In genomic region chr3:88502031-88502571, GRCm38 (mm10) we compare ENCODE assay signal across 8 mouse cellular contexts. TPM values are rescaled to one million over a fixed set of nuclear protein-coding genes. Genes with fewer than 3 reads are reported as not detected.
DNase-seq lines count a peak whose midpoint lies in the region; ATAC-seq and TF ChIP-seq lines count a peak whose summit lies in the region.
"Had no signal": no experiment of that assay in that cellular context is flagged by ENCODE, and none has a peak within 500 bp of the region (broad histone marks: within the 10 kb centered on the region; RNA-seq: fewer than 3 reads in every experiment).

No protein-coding gene starts in this region.

- H3K9ac ChIP-seq in CH12.LX (ENCODE audit: insufficient read depth, low read depth), result peak overlapping the region; percentile 64
- peak overlapping the region; percentile 76 for H3K9ac ChIP-seq in MEL (ENCODE audit: control insufficient read depth, low read depth, low read length, poor library complexity, severe bottlenecking)
- peak overlapping the region; percentile 74 for H3K9ac ChIP-seq in forebrain, embryonic 15.5 days (replicated peaks)
- H3K9ac ChIP-seq in lung, postnatal 0 days (replicated peaks; ENCODE audit: low read depth), result peak overlapping the region; percentile 87

- peaks cover 9 to 58% of the 10 kb centered on the region in 2 experiments for H3K4me1 ChIP-seq in CH12.LX (ENCODE audit: control insufficient read depth in 1 of 2, insufficient read depth in 2 of 2)
- H3K4me1 ChIP-seq in MEL (ENCODE audit: control insufficient read depth in 1 of 2, insufficient read depth in 2 of 2, low read length in 2 of 2), result peaks cover 9 to 40% of the 10 kb centered on the region in 2 experiments
- peaks cover 18% of the 10 kb centered on the region for H3K4me1 ChIP-seq in forebrain, embryonic 15.5 days
- H3K4me1 ChIP-seq in kidney, adult 2 months (ENCODE audit: control insufficient read depth, insufficient read depth, low read length), result peaks cover 34% of the 10 kb centered on the region
- H3K4me1 ChIP-seq in lung, postnatal 0 days (ENCODE audit: insufficient read depth, low read depth, low read length), result peaks cover 13% of the 10 kb centered on the region; the same call in 1 of the 2 replicates

- in situ Hi-C loops in CH12.LX (cut with MboI; ENCODE audit: low pct_ligation_motif_present, low pct_unique_long_range_greater_than_20kb, low sequenced_read_pairs), result no loop called here

- TF ChIP-seq EP300 in CH12.LX (IDR thresholded peaks at IDR 0.05; ENCODE audit: low read length), result no peak
- TF ChIP-seq EP300 in MEL (IDR thresholded peaks at IDR 0.05; ENCODE audit: low read depth in 1 of 2, low read length in 2 of 2), result no peak
- no peak for TF ChIP-seq EP300 in lung, postnatal 0 days (IDR thresholded peaks at IDR 0.05)

- TF ChIP-seq RAD21 in CH12.LX (IDR thresholded peaks at IDR 0.05; ENCODE audit: low read depth, low read length) (no peak), MEL (IDR thresholded peaks at IDR 0.05; ENCODE audit: low read depth, low read length) (no peak)

- H3K9me3 ChIP-seq in CH12.LX (replicated peaks; ENCODE audit: low read length) (no peaks in the 10 kb centered on the region), MEL (replicated peaks; ENCODE audit: insufficient read depth, low read length) (no peaks in the 10 kb centered on the region)
- H3K9me3 ChIP-seq in forebrain, embryonic 15.5 days, result no peaks in the 10 kb centered on the region
- H3K9me3 ChIP-seq in lung, postnatal 0 days (ENCODE audit: low read length), result no peaks in the 10 kb centered on the region

- no peak for TF ChIP-seq POLR2A in CH12.LX (IDR thresholded peaks at IDR 0.05; ENCODE audit: low read depth, low read length)
- no peak for TF ChIP-seq POLR2A in MEL (IDR thresholded peaks at IDR 0.05; ENCODE audit: control insufficient read depth in 1 of 2, insufficient read depth in 1 of 2, low read depth in 1 of 2, low read length in 2 of 2, poor library complexity in 1 of 2)
- TF ChIP-seq POLR2A in kidney, adult 2 months (IDR thresholded peaks at IDR 0.05; ENCODE audit: low read depth, low read length), result no peak

- peaks cover 10% of the 10 kb centered on the region for H3K27me3 ChIP-seq in CH12.LX (replicated peaks)
- H3K27me3 ChIP-seq in MEL (ENCODE audit: control insufficient read depth in 1 of 2, insufficient read depth in 2 of 2, low read length in 2 of 2), result no peaks in the 10 kb centered on the region
- no peaks in the 10 kb centered on the region for H3K27me3 ChIP-seq in forebrain, embryonic 15.5 days
- no peaks in the 10 kb centered on the region for H3K27me3 ChIP-seq in kidney, adult 2 months (replicated peaks; ENCODE audit: control insufficient read depth, insufficient read depth, low read length)
- H3K27me3 ChIP-seq in lung, postnatal 0 days (replicated peaks; ENCODE audit: insufficient read depth, low read length), result no peaks in the 10 kb centered on the region

- no peak overlapping the region for H3K27ac ChIP-seq in CH12.LX (ENCODE audit: insufficient read depth, low read depth)
- peak overlapping the region; percentile 95 for H3K27ac ChIP-seq in MEL (ENCODE audit: control insufficient read depth, low read depth, low read length)
- H3K27ac ChIP-seq in forebrain, embryonic 15.5 days (replicated peaks), result no peak overlapping the region
- peak overlapping the region; percentile 81 for H3K27ac ChIP-seq in kidney, adult 2 months (ENCODE audit: insufficient read depth, low read depth, low read length)
- H3K27ac ChIP-seq in lung, postnatal 0 days (ENCODE audit: low read length), result peak overlapping the region; percentile 92

- no peak for ATAC-seq in forebrain, embryonic 15.5 days (replicated peaks)
- ATAC-seq in lung, postnatal 0 days, result no peak
- no peak for ATAC-seq in activated CD4-positive, CD25-positive, alpha-beta regulatory T cell, adult 4 months

- H3K79me2 ChIP-seq in CH12.LX (replicated peaks; ENCODE audit: control insufficient read depth, extremely low read depth, insufficient read depth, poor library complexity, severe bottlenecking), result no peaks in the 10 kb centered on the region; the same call in 1 of the 2 replicates
- H3K79me2 ChIP-seq in MEL (ENCODE audit: control insufficient read depth, insufficient read depth, low read length, poor library complexity), result peaks cover 37% of the 10 kb centered on the region

- H3K4me3 ChIP-seq in CH12.LX (replicated peaks in 1 of 3; ENCODE audit: low read depth in 2 of 3, low read length in 2 of 3, poor library complexity in 1 of 3) (peak overlapping the region; percentile 62 to 87 (median 87)), MEL (ENCODE audit: control insufficient read depth in 1 of 2, insufficient read depth in 1 of 2, low read depth in 2 of 2, low read length in 2 of 2) (peak overlapping the region; percentile 82 to 88)
- peak overlapping the region; percentile 72 for H3K4me3 ChIP-seq in forebrain, embryonic 15.5 days
- H3K4me3 ChIP-seq in kidney, adult 2 months (ENCODE audit: insufficient read depth, low read depth, low read length), result peak overlapping the region; percentile 87
- H3K4me3 ChIP-seq in lung, postnatal 0 days (ENCODE audit: low read depth, low read length), result peak overlapping the region; percentile 93

- WGBS in forebrain, embryonic 15.5 days, result 23% methylated on average over 11 of the region's 11 CpGs
- WGBS in kidney, adult 2 months, result 10% methylated on average over 11 of the region's 11 CpGs
- WGBS in lung, postnatal 0 days, result 18% methylated on average over 11 of the region's 11 CpGs

- H3K4me2 ChIP-seq in CH12.LX (ENCODE audit: insufficient read depth, low read depth, poor library complexity, severe bottlenecking), result peak overlapping the region; percentile 79
- H3K4me2 ChIP-seq in forebrain, embryonic 15.5 days (replicated peaks), result peak overlapping the region; percentile 99
- peak overlapping the region; percentile 88 for H3K4me2 ChIP-seq in lung, postnatal 0 days (replicated peaks; ENCODE audit: low read depth, low read length)

- TF ChIP-seq CTCF in CH12.LX (conservative IDR thresholded peaks at IDR 0.05 in 1 of 2, IDR thresholded peaks at IDR 0.05 in 1 of 2; ENCODE audit: low read depth in 2 of 2, low read length in 2 of 2), result no peak
- no peak for TF ChIP-seq CTCF in MEL (IDR thresholded peaks at IDR 0.05 in 2 of 3, conservative IDR thresholded peaks at IDR 0.05 in 1 of 3; ENCODE audit: control insufficient read depth in 1 of 3, insufficient read depth in 1 of 3, low read depth in 2 of 3, low read length in 3 of 3, poor library complexity in 1 of 3, severe bottlenecking in 1 of 3)
- no peak for TF ChIP-seq CTCF in kidney, adult 2 months (conservative IDR thresholded peaks at IDR 0.05; ENCODE audit: insufficient read depth, insufficient read length, low read depth, low read length)
- TF ChIP-seq CTCF in lung, postnatal 0 days (IDR thresholded peaks at IDR 0.05), result no peak

- H3K36me3 ChIP-seq in CH12.LX (replicated peaks in 1 of 2; ENCODE audit: control insufficient read depth in 1 of 2, insufficient read depth in 1 of 2, low read length in 1 of 2) (peaks cover 0 to 12% of the 10 kb centered on the region in 2 experiments), MEL (ENCODE audit: control insufficient read depth in 1 of 2, insufficient read depth in 2 of 2, low read length in 2 of 2) (peaks cover 2 to 33% of the 10 kb centered on the region in 2 experiments; a peak in 3 of 4 replicates)
- no peaks in the 10 kb centered on the region for H3K36me3 ChIP-seq in forebrain, embryonic 15.5 days
- H3K36me3 ChIP-seq in kidney, adult 2 months (ENCODE audit: control insufficient read depth, insufficient read depth, low read length), result no peaks in the 10 kb centered on the region
- H3K36me3 ChIP-seq in lung, postnatal 0 days (ENCODE audit: insufficient read depth, low read length), result no peaks in the 10 kb centered on the region

- DNase-seq in CH12.LX (ENCODE audit: extremely low read depth) (no peak), MEL (ENCODE audit: low read depth, low spot score) (peak; percentile 69)
- DNase-seq in kidney, adult 2 months, result peak; percentile 69
- DNase-seq in lung, postnatal 0 days (ENCODE audit: low spot score), result peak; percentile 64
- no peak for DNase-seq in T-cell, adult 2 months (ENCODE audit: low spot score)

- dilution Hi-C loops in CH12.LX (cut with MboI; ENCODE audit: extremely low pct_ligation_motif_present, extremely low pct_unique_long_range_greater_than_20kb, low sequenced_read_pairs), result no loop called here

RNA-seq across cellular contexts. Expression of gene Lmna, which starts 7.7 kb away (rescaled TPM):
- total RNA-seq in CH12.LX (2012; rRNA removed), result 60.7 and 67.7 TPM in 2 replicates
- 16.1 and 19.8 TPM in 2 replicates for total RNA-seq in CH12.LX (2014; rRNA removed)
- 17.2 and 21.5 TPM in 2 replicates for polyA plus RNA-seq in CH12.LX (2012; ENCODE audit: insufficient read length, low read depth)
- total RNA-seq in MEL (2012; rRNA removed), result 388 and 394 TPM in 2 replicates
- polyA plus RNA-seq in MEL (2012; ENCODE audit: insufficient read depth in 1 of 2, insufficient read length in 2 of 2, low read depth in 1 of 2, low replicate concordance in 2 of 2, missing spikeins in 1 of 2), result 100 to 1,000 TPM; 128 to 302 TPM
- 23.4 and 27.5 TPM in 2 replicates for polyA plus RNA-seq in forebrain, embryonic 15.5 days (2015; fragmentation: Nextera tagmentation; extraction: Ambion mirVana)
- 55.2 and 73.2 TPM in 2 replicates for polyA plus RNA-seq in kidney, adult 2 months (2012; rRNA removed)
- polyA plus RNA-seq in lung, postnatal 0 days (2015; fragmentation: Nextera tagmentation; extraction: Ambion mirVana), result 185 and 216 TPM in 2 replicates
- polyA plus RNA-seq in activated CD4-positive, CD25-positive, alpha-beta regulatory T cell, adult 4 months (2017; shearing (Covaris generic)), result 1 to 10 TPM; 4.6 to 6.4 TPM

RNA-seq across cellular contexts. Expression of gene Mex3a, which starts 30.1 kb away (rescaled TPM):
- total RNA-seq in CH12.LX (2012; rRNA removed) (3.4 and 4.9 TPM in 2 replicates), CH12.LX (2014; rRNA removed) (0.86 and 1.1 TPM in 2 replicates), MEL (2012; rRNA removed) (4.3 and 5.5 TPM in 2 replicates)
- polyA plus RNA-seq in CH12.LX (2012; ENCODE audit: insufficient read length, low read depth) (2.0 and 2.5 TPM in 2 replicates), MEL (2012; ENCODE audit: insufficient read depth in 1 of 2, insufficient read length in 2 of 2, low read depth in 1 of 2, low replicate concordance in 2 of 2, missing spikeins in 1 of 2) (10 to 100 TPM in 1 of 2 experiments, not detected in 1; 10.1 TPM)
- 50.6 and 55.6 TPM in 2 replicates for polyA plus RNA-seq in forebrain, embryonic 15.5 days (2015; fragmentation: Nextera tagmentation; extraction: Ambion mirVana)
- polyA plus RNA-seq in kidney, adult 2 months (2012; rRNA removed), result 0.61 and 0.63 TPM in 2 replicates
- polyA plus RNA-seq in lung, postnatal 0 days (2015; fragmentation: Nextera tagmentation; extraction: Ambion mirVana), result 2.6 and 3.4 TPM in 2 replicates
- under 1 TPM; 0.10 to 0.81 TPM for polyA plus RNA-seq in activated CD4-positive, CD25-positive, alpha-beta regulatory T cell, adult 4 months (2017; shearing (Covaris generic))

RNA-seq across cellular contexts. Expression of gene Sema4a, which starts 41.1 kb away (rescaled TPM):
- total RNA-seq in CH12.LX (2012; rRNA removed) (4.5 and 4.7 TPM in 2 replicates), CH12.LX (2014; rRNA removed) (2.3 and 3.5 TPM in 2 replicates), MEL (2012; rRNA removed) (31.4 and 45.3 TPM in 2 replicates)
- polyA plus RNA-seq in CH12.LX (2012; ENCODE audit: insufficient read length, low read depth) (7.1 and 7.9 TPM in 2 replicates), MEL (2012; ENCODE audit: insufficient read depth in 1 of 2, insufficient read length in 2 of 2, low read depth in 1 of 2, low replicate concordance in 2 of 2, missing spikeins in 1 of 2) (10 to 100 TPM in 1 of 2 experiments, not detected in 1; 33.5 TPM)
- 16.3 and 17.7 TPM in 2 replicates for polyA plus RNA-seq in forebrain, embryonic 15.5 days (2015; fragmentation: Nextera tagmentation; extraction: Ambion mirVana)
- polyA plus RNA-seq in kidney, adult 2 months (2012; rRNA removed), result 176 and 197 TPM in 2 replicates
- 9.0 and 9.2 TPM in 2 replicates for polyA plus RNA-seq in lung, postnatal 0 days (2015; fragmentation: Nextera tagmentation; extraction: Ambion mirVana)
- polyA plus RNA-seq in activated CD4-positive, CD25-positive, alpha-beta regulatory T cell, adult 4 months (2017; shearing (Covaris generic)), result 10 to 100 TPM; 31.5 to 44.8 TPM

RNA-seq across cellular contexts. Expression of gene Rab25, which starts 46.0 kb away (rescaled TPM):
- total RNA-seq in CH12.LX (2012; rRNA removed), result 4.1 and 7.1 TPM in 2 replicates
- total RNA-seq in CH12.LX (2014; rRNA removed), result 0.76 and 0.79 TPM in 2 replicates
- 1.8 and 2.0 TPM in 2 replicates for polyA plus RNA-seq in CH12.LX (2012; ENCODE audit: insufficient read length, low read depth)
- 0.75 and 0.96 TPM in 2 replicates for total RNA-seq in MEL (2012; rRNA removed)
- polyA plus RNA-seq in MEL (2012; ENCODE audit: insufficient read depth in 1 of 2, insufficient read length in 2 of 2, low read depth in 1 of 2, low replicate concordance in 2 of 2, missing spikeins in 1 of 2), result 1 to 10 TPM in 1 of 2 experiments, not detected in 1; 1.9 TPM
- polyA plus RNA-seq in forebrain, embryonic 15.5 days (2015; fragmentation: Nextera tagmentation; extraction: Ambion mirVana), result 0.15 and 0.28 TPM in 2 replicates
- 50.1 and 50.9 TPM in 2 replicates for polyA plus RNA-seq in kidney, adult 2 months (2012; rRNA removed)
- polyA plus RNA-seq in lung, postnatal 0 days (2015; fragmentation: Nextera tagmentation; extraction: Ambion mirVana), result 61.4 and 61.8 TPM in 2 replicates
- polyA plus RNA-seq in activated CD4-positive, CD25-positive, alpha-beta regulatory T cell, adult 4 months (2017; shearing (Covaris generic)), result not detected
- total RNA-seq: common myeloid progenitor, adult 5-6 weeks had no signal

RNA-seq across cellular contexts. Expression of gene Lamtor2, which starts 50.8 kb away (rescaled TPM):
- total RNA-seq in CH12.LX (2012; rRNA removed), result 73.2 and 96.6 TPM in 2 replicates
- 42.3 and 44.0 TPM in 2 replicates for total RNA-seq in CH12.LX (2014; rRNA removed)
- 56.0 and 83.9 TPM in 2 replicates for polyA plus RNA-seq in CH12.LX (2012; ENCODE audit: insufficient read length, low read depth)
- total RNA-seq in MEL (2012; rRNA removed), result 125 and 127 TPM in 2 replicates
- polyA plus RNA-seq in MEL (2012; ENCODE audit: insufficient read depth in 1 of 2, insufficient read length in 2 of 2, low read depth in 1 of 2, low replicate concordance in 2 of 2, missing spikeins in 1 of 2), result 100 to 1,000 TPM in 1 of 2 experiments, not detected in 1; 188 TPM
- 169 and 187 TPM in 2 replicates for polyA plus RNA-seq in forebrain, embryonic 15.5 days (2015; fragmentation: Nextera tagmentation; extraction: Ambion mirVana)
- polyA plus RNA-seq in kidney, adult 2 months (2012; rRNA removed), result 247 and 277 TPM in 2 replicates
- polyA plus RNA-seq in lung, postnatal 0 days (2015; fragmentation: Nextera tagmentation; extraction: Ambion mirVana), result 138 and 143 TPM in 2 replicates
- 100 to 1,000 TPM; 132 to 197 TPM for polyA plus RNA-seq in activated CD4-positive, CD25-positive, alpha-beta regulatory T cell, adult 4 months (2017; shearing (Covaris generic))

Comparison
In these comparisons a context has a peak if more than half of its experiments do, and no peak if none do; other contexts are left out.
1. DNase-seq: peak in MEL (single experiment), kidney, adult 2 months (single experiment) and lung, postnatal 0 days (single experiment); none in CH12.LX (single experiment) and T-cell, adult 2 months (single experiment).
2. H3K27ac ChIP-seq: peak in MEL (single experiment), kidney, adult 2 months (single experiment) and lung, postnatal 0 days (single experiment); none in CH12.LX (single experiment) and forebrain, embryonic 15.5 days (single experiment).
3. Of the 35 proteins assayed by ChIP-seq in both MEL and CH12.LX: peak only in MEL: none; only in CH12.LX: none; in both: MXI1; in neither: 34.
4. Peak in every context shown above with its lines, with median percentiles within 50 percentile points of each other: H3K4me2 ChIP-seq, H3K4me3 ChIP-seq and H3K9ac ChIP-seq.